Mouse (Mus musculus): ENCODE data around the gene Safb. TPM values are rescaled to one million over a fixed set of nuclear protein-coding genes. Genes with fewer than 3 reads are reported as not detected.

Gene Safb
- total RNA-seq, 4 experiments from 2014 or later, result 149 to 168 (median 159) TPM

- no peak for DNase-seq (ENCODE audit: low spot score in 2 of 2)
Measured at GRCm38 (mm10) chr17:56643237-56643636, 58.6 kb downstream of the Safb start.

- DNase-seq (ENCODE audit: low spot score in 2 of 2), result no peak
Measured at GRCm38 (mm10) chr17:56647546-56647945, 62.9 kb downstream of the Safb start.

- DNase-seq (ENCODE audit: low spot score in 2 of 2), result no peak
Measured at GRCm38 (mm10) chr17:56651801-56652200, 67.2 kb downstream of the Safb start.

GRCm38 (mm10) chr17:56654771-56655170 is 70.1 kb downstream of the Safb start:
- no peak for DNase-seq (ENCODE audit: low spot score in 2 of 2)

DNA sequence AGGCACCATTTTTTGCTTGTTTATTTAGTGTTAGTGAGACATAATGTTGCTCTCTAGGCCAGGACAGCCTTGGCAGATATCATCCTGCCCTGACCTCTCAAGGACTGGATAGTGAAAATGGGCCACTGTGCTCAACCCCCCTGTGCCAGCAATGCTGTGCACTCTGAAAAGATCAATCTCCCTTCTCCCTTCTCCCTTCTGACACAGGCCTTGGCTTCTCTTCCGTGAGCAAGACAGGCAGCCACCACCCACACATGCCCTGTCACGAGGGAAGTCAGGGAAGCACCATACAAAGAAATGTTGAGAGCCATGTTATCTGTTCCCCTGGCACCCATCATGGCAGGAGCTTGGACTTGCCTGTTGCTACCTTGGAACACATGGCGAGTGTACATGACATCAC is 70.7 kb downstream of the Safb start:
- DNase-seq (ENCODE audit: low spot score in 2 of 2), result no peak

Other genes starting within 250 kb of the Safb start
- gene Ptprs, start 108.3 kb upstream of the Safb start, total RNA-seq (2022), result 100 to 1,000 TPM; 605 to 694 (median 657) TPM
- gene Znrf4, start 72.4 kb upstream of the Safb start, total RNA-seq (2022), result not detected
- gene Gm20219, start 30.4 kb upstream of the Safb start, total RNA-seq (2022), result 1 to 10 TPM in 3 of 4 experiments, under 1 TPM in 1; 0.71 to 5.3 (median 3.7) TPM
- gene Safb2, start 240 bp upstream of the Safb start, total RNA-seq (2022), result 100 to 1,000 TPM; 122 to 182 (median 154) TPM
- gene 2410015M20Rik, start 24.9 kb downstream of the Safb start, total RNA-seq (2022), result 100 to 1,000 TPM; 138 to 161 (median 146) TPM
- 100 to 1,000 TPM; 286 to 457 (median 374) TPM for gene Rpl36, start 28.6 kb downstream of the Safb start, total RNA-seq (2022)
- 10 to 100 TPM; 56.0 to 64.2 (median 59.3) TPM for gene Lonp1, start 42.1 kb downstream of the Safb start, total RNA-seq (2022)
- 1 to 10 TPM in 2 of 4 experiments, under 1 TPM in 2; 0.48 to 1.8 (median 1.2) TPM for gene Catsperd, start 43.3 kb downstream of the Safb start, total RNA-seq (2022)
- gene Ranbp3, start 88.5 kb downstream of the Safb start, total RNA-seq (2022), result 10 to 100 TPM; 89.0 to 93.5 (median 93.0) TPM
- 100 to 1,000 TPM; 161 to 224 (median 198) TPM for gene Ndufa11, start 132.9 kb downstream of the Safb start, total RNA-seq (2022)
- gene Vmac, start 133.2 kb downstream of the Safb start, total RNA-seq (2022), result 10 to 100 TPM; 10.3 to 15.4 (median 12.5) TPM
- gene Nrtn, start 172.7 kb downstream of the Safb start, total RNA-seq (2022), result 1 to 10 TPM; 2.3 to 3.3 (median 2.6) TPM
- 10 to 100 TPM; 65.0 to 75.5 (median 71.4) TPM for gene Dus3l, start 179.9 kb downstream of the Safb start, total RNA-seq (2022)
- gene Prr22, start 185.4 kb downstream of the Safb start, total RNA-seq (2022), result 1 to 10 TPM in 3 of 4 experiments, under 1 TPM in 1; 0.68 to 1.8 (median 1.6) TPM
- 1 to 10 TPM; 4.3 to 6.0 (median 5.0) TPM for gene Rfx2, start 246.2 kb downstream of the Safb start, total RNA-seq (2022)